Mouse (Mus musculus): ENCODE measurements around the gene Emilin2.

- TF ChIP-seq CTCF (IDR thresholded peaks at IDR 0.05; ENCODE audit: low read depth, low read length) (no peak), POLR2A (IDR thresholded peaks at IDR 0.05; ENCODE audit: insufficient read depth, low read length) (no peak), EP300 (IDR thresholded peaks at IDR 0.05; ENCODE audit: insufficient read depth, low read depth, low read length) (no peak)
Measured at GRCm38 (mm10) chr17:71263136-71263535, 48.6 kb downstream of the Emilin2 start.
